Mouse (Mus musculus) cerebellum, adult 2 months (tissue): ENCODE data around the gene Sox5.

ENCODE experiments used
- CTCF ChIP-seq: fragments of 200-500 bp; IDR thresholded peaks from 2 replicates; pipeline ENCODE4 v1.5.1; 2011; ENCODE audit warnings: low read depth, mild to moderate bottlenecking, control low read depth, low read length, moderate library complexity, borderline replicate concordance; ENCODE audit not compliant: insufficient read depth
- POLR2A ChIP-seq: fragments of 200-500 bp; IDR thresholded peaks from 2 replicates; pipeline ENCODE4 v1.6.1; 2011; ENCODE audit warnings: low read length, control low read depth, borderline replicate concordance; ENCODE audit not compliant: insufficient read depth

- TF ChIP-seq POLR2A (no peak), CTCF (no peak)
Observed at GRCm38 (mm10) chr6:144175590-144175989, 606.2 kb downstream of the Sox5 start.
